Mouse (Mus musculus) splenic B cell, adult 2 months (primary cell): Measurements from ENCODE around the gene Pttg1ip.

ENCODE experiments used
- DNase-seq: peaks from one replicate; pipeline ENCODE4 v3.0.0-alpha.2; 2011; ENCODE audit warnings: low read depth, low spot score
- H3K27me3 ChIP-seq: 2 replicates; pipeline ENCODE4 v1.6.1; 2012; ENCODE audit warnings: mild to moderate bottlenecking, low read length, moderate library complexity, mixed read lengths; ENCODE audit not compliant: control insufficient read depth, poor library complexity, insufficient read depth, severe bottlenecking
- H3K36me3 ChIP-seq: 2 replicates; pipeline ENCODE4 v1.6.1; 2012; ENCODE audit warnings: mild to moderate bottlenecking, low read length, moderate library complexity, mixed read lengths; ENCODE audit not compliant: control insufficient read depth, poor library complexity, insufficient read depth, severe bottlenecking

Pttg1ip gene

DNA sequence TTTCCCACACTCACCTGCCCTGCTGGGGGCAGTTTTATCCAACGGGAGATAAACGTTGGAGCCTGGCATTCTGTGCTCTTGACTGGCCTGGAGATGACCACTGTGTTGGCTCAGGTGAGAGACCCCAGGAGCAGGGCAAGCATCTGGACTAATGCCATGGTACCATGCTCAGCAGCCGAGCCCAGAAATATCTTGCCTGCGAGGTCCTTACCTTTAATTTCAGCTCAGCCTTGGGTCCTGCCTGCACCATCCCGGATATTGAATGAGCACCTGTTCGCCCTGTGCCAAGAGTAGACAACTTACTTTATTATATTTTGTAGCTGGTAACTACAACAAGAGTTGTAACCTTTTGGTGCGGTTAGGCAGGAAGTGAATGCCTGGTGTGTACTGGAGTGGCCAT is 25.3 kb downstream of the Pttg1ip start:
- Histone ChIP-seq H3K27me3 (no peaks in the 10 kb centered on the region), H3K36me3 (no peaks in the 10 kb centered on the region)
- DNase-seq: peak; percentile 57

DNA sequence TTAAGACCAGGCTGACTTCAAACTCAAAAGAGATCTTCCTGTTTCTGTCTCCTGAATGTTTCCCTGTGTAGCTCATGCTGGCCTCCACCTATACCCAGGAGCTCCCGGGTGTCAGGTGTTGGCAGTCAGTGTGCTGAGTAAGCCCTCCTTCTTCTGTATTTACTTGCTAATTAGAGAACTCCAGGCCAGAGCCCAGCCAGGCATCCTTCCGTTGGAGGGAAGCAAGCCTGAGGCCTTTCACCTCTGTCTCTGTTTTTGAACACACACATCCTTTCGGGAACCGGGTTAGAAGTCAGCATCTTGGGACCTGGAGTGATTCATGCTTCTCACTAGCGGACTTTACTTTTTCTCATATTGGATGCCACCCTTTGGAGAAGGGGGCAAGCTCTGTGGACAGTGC is 25.9 kb downstream of the Pttg1ip start:
- Histone ChIP-seq H3K36me3 (no peaks in the 10 kb centered on the region), H3K27me3 (no peaks in the 10 kb centered on the region)
- DNase-seq: peak; percentile 31

DNA sequence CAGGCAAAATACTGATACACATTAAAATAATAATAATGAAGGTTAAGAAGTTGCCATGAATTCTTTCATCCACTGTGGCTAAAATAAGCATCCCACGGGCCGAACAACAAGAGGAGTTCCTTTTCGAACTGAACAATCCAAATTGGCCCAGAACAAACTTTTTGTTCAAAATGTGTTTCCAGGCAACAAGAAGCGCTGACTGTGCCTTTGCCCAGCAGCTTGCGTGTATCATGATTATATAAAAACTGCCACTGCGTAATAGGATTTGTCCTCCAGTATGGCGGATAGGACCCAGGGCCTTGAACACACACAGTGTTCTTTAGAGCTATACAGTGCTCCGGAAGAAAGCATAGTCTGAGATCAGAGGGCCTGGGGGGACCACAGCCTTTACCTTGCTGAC is 27.1 kb downstream of the Pttg1ip start:
- no peaks in the 10 kb centered on the region for H3K27me3 ChIP-seq
- H3K36me3 ChIP-seq: no peaks in the 10 kb centered on the region; the same call in 1 of the 2 replicates
- no peak for DNase-seq

DNA sequence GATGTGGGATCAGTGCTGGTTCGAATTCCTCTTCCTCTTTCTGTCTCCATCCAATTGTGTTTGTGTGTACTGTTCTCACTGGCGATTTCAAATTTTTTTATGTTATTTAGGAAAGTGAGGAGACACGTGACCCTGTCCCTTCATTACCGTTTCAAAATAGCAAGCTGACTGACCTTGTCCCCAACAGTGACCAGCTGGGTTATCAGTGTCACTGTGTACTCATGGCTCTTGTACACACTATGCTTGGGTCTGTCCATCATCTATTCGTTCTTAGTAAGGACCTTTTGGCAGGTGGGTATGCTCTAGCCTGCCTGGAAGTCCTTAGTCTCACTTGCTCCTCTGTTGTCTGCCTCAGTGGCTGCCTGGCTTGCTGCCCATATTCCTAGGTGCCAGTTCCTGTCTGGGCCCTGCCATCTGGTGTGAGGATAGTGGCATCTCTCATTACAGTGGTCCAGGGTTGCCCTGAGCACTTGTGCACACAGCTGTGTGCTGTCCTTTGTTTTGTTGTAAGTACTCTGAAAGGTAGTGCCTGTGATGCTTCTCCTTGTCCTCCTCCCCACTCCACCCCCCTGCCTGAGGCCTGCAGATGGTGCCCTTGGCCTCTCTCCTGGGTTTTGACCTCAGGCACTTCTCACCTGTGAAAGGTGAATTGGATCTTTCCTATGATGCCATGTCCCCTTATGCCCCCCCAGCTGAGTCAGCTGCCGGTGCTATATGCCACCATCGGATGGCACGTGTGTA is 28.9 kb downstream of the Pttg1ip start:
- H3K36me3 ChIP-seq: peaks cover 2% of the 10 kb centered on the region
- H3K27me3 ChIP-seq: no peaks in the 10 kb centered on the region
- DNase-seq: no peak

DNA sequence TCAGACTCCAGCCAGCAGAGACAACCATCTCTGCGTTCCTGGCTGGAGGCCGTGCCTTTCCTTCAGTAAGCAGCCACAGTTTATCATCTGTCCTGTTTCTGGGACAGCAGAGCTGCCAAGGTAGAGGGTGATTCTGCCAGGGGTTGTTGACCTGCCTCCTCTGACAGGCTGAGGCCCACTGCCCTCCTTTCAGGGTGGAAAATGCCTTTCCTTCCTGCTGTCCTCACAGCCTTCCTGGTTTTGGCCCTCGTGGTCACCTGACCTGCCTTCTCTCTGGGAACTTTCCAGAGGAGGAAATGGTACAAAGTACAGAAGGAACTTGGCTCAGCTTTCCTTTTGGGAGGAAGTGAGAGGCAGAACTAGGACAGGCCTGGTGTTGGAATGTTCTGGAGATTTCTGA is 31.9 kb downstream of the Pttg1ip start:
- peaks cover 2% of the 10 kb centered on the region for H3K36me3 ChIP-seq
- no peaks in the 10 kb centered on the region for H3K27me3 ChIP-seq
- no peak for DNase-seq

DNA sequence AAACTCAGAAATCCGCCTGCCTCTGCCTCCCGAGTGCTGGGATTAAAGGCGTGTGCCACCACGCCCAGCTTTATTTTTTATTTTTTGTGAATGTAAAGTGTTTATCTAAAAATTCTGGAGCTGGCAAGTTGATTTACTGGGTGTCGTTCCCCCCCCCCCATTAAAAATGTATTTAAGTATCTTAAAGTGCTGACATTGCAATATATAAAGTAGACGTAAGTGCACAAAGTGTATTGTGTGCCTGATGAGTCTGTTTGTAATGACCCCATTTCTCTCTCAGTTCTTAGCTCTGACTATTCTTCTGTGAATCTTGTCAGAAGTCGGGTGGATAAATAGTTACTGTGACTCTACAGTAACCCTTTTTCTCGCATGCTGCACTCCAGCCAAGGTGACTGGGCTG is 34.1 kb downstream of the Pttg1ip start:
- no peak for DNase-seq
- Histone ChIP-seq H3K36me3 (peaks cover 2% of the 10 kb centered on the region), H3K27me3 (no peaks in the 10 kb centered on the region)

DNA sequence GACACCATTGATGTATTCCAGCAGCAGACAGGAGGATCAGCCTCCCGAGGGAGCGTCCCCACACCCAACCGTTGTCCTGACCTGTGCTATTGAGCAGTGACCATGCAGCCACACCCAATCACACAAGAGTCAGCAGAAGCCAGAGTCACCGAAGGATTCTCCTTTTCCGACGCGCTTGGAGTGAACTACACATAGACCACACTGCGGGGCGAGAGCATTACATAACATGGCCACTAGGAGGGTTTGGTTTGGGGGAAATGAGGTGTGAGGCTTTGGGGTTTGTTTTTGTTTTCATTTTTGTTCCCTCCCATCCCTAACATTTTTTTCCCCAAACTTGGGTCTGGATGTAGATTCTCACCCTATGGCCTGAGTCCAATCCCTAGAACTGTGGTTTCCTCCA is 34.6 kb downstream of the Pttg1ip start:
- Histone ChIP-seq H3K27me3 (no peaks in the 10 kb centered on the region), H3K36me3 (peaks cover 2% of the 10 kb centered on the region)
- no peak for DNase-seq

DNA sequence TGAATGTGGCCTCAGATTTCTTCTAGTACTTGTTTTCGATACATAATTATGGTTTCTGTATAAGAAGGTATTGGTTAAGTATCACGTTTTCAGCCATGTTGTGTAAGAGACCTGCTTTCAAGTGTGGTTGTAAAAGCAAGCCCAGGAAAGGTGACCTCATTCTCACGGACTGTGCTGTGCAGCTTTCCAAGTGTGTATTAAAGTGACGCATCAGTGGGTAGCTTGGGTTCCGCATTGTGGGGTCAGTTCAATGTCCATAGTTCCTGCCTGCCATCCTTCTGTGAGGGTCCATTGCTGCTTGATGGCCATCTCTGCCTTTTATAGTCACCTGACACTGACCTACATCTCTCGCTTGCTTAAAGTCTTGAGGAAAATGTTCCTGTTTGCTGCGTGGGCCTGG is 35.4 kb downstream of the Pttg1ip start:
- DNase-seq: no peak
- Histone ChIP-seq H3K36me3 (peaks cover 2% of the 10 kb centered on the region), H3K27me3 (no peaks in the 10 kb centered on the region)

DNA sequence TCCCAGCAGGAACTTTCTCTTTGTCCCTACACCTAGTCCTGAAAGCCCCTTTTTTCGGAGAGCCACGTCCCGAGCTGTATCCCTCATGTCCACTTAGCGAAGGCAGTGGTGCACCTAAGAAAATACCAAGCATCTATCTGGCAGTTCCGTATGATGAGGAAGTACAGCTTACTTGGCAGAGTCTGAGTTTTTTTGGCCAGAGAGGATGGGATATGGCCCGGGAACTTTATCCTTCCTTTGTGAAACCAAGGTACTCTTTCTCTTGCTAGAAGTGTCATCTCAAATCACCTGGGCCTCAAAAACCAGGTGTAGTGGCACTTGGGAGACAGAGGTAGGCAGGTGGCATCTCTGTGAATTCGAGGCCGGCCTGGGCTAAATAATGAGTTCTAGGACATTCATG is 40.0 kb downstream of the Pttg1ip start:
- Histone ChIP-seq H3K27me3 (no peaks in the 10 kb centered on the region), H3K36me3 (peaks cover 3% of the 10 kb centered on the region; the same call in 1 of the 2 replicates)
- no peak for DNase-seq

DNA sequence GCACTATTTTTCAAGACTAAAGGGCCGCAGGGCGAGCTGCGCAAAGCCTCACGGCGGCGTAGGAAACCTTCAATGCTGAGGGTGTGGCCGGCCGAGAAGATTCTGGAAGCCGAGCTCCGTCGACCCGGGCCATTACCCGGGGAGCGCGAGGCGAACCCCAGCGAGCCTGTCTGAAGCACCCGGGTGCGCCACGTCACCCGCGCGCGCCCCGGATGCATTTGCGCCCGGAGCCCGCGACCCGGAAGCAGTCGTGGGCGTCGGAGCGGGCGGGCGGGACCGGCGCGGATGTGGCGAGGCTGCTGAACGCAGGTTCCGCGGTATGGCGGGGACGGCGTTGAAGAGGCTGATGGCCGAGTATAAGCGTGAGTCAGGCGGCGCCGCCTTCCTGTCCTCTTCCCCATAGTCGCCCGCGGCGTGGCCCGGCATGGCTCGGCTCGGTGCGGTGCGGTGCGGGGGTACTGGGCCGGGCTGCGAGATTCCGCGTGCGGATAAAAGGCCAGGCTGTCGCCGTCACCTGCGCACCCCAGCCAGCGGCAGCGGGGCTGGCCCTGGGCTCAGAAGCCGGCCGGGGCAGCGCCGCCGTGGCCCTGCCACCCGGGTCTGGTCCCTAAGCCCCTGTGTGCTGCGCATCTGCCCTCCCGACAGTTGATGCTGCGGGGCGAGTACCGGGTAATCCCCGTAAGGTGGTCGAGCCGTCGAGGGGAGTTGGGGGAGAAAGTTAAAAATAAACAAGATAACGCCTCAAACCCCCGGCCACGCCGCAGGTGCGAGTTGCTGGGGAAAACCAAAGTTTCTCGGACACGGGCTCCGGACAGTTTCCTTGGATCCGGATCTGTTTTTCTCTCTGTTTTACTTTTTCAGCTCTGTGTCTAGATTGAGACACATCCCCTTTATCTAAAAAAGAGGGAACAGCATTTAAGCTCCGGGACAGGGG is 40.8 kb downstream of the Pttg1ip start, which contains the start of gene Ube2g2:
Gene Ube2g2, plus strand, starts transcription at position 221 of the 934 bp plus-strand sequence.
- H3K27me3 ChIP-seq: no peaks in the 10 kb centered on the region
- peak; percentile 97 for DNase-seq
- H3K36me3 ChIP-seq: peaks cover 3% of the 10 kb centered on the region; the same call in 1 of the 2 replicates

DNA sequence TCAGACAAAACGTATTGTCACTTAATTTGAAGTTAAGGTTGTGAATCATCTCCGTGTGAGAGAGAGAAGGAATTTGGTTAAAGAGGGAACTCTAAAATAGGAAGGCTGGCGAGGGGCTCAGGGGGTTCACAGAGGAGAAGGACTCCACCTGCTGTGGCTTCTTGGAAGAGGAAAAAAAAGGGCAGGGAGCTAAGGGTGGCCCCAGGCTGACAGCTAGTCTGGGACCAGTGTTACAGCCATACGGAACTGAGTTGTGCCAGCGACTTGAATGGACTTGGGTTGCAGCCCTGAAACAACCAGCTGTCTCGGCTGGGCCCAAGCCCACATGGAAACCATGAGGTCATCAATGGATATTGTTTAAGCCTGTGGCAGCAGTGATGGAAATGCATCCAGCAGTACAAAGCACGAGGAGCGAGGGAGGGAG is 41.6 kb downstream of the Pttg1ip start:
- no peak for DNase-seq
- Histone ChIP-seq H3K36me3 (peaks cover 3% of the 10 kb centered on the region; the same call in 1 of the 2 replicates), H3K27me3 (no peaks in the 10 kb centered on the region)

DNA sequence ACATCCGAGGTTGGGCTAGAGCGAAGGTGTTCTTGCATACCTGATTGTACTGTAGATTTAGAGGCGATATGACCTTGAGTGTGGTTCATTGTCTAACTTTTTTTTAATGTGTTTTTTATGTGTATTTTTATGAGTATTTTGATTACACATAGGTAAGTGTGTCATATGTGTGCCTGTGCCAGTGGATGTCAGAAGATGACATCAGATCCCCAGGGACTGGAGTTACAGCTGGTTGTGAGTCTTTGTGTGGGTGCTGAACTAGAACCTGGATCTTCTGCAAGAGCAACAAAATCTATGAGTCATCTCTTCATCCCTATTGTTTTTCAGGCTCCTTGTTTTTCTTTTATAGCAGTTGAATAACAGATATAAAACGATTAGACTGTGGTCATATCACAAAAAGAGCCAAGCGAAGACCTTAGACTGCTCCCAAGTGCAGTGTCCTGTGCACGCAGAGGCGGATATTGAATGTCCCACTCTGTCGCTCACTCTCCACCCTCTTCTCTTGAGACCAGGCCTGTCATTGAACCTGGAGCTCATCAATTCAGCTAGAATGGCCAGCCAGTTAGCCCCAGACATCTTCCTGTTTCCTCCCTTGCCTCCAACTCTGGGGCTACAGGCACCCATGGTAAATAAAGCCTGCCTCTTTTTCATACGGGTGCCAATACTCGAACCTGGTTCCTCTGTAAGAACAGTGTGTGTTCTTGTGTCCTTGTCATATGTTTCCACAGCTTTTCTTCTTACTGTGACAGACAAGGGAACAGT is 42.3 kb downstream of the Pttg1ip start:
- no peaks in the 10 kb centered on the region for H3K27me3 ChIP-seq

DNA sequence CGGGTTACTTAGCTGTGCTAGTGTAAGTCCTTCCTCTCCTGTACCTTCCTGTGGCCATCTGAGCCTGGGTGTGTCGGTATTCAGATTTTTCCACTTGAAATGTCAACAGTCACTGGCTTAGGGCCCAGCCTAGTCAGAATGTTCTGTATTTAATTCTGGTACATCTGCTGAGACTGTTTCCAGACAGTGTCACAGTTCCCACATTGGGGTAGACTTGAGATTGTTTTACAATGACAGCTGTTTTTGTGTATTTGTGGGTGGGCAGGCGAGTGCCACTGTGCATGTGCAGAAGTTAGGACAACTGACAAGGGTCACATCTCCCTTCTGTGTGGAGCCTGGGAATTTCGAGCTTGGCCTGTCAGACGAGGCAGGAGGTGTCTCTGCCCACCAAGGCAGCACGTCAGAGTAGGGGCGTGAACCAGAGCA is 43.1 kb downstream of the Pttg1ip start:
- Histone ChIP-seq H3K36me3 (peaks cover 3% of the 10 kb centered on the region; the same call in 1 of the 2 replicates), H3K27me3 (no peaks in the 10 kb centered on the region)
- DNase-seq: no peak

More for the DNA sequence above, 42.3 kb downstream of the Pttg1ip start:
- peaks cover 3% of the 10 kb centered on the region; the same call in 1 of the 2 replicates for H3K36me3 ChIP-seq
- no peak for DNase-seq

DNA sequence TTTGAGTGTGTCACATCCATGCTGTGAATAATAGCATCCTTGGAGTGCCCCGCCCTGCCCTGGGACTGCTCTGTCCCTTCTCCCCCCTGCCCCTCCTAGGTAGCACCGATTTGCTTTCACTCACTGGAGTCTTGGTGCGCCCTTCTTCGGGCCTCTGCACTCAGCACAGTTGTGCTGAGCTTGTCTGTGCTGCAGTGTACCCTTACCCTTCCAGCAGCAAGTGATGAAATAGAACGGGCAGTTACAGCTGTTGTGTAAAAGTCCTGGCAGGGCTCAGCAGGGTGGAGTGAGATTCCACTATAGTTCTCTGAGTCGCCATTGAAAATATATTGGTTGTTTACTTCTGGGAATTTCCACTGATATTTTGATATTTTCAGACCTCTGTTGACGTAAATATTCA is 44.5 kb downstream of the Pttg1ip start:
- DNase-seq: no peak
- Histone ChIP-seq H3K36me3 (peaks cover 3% of the 10 kb centered on the region; the same call in 1 of the 2 replicates), H3K27me3 (no peaks in the 10 kb centered on the region)
